Mouse (Mus musculus): Measurements from ENCODE around the gene Bex1. TPM values are rescaled to one million over a fixed set of nuclear protein-coding genes. Genes with fewer than 3 reads are reported as not detected.
"Not testable (repeated sequence)": the region's sequence is repeated elsewhere in the genome, so short reads cannot be mapped to it uniquely, and the experiment has no call there.

Bex1 gene
- 1 to 10 TPM; 2.7 to 3.1 TPM for total RNA-seq (2021)

GRCm38 (mm10) chrX:136214729-136215677 lies at the start of gene Bex1, which contains the start of gene Tceal7:
Gene Bex1 (minus strand): TSS chrX:136215513.
Gene Tceal7 (plus strand): TSS chrX:136214779.
- DNase-seq, result not testable (repeated sequence)

GRCm38 (mm10) chrX:136252023-136252729 lies 36.9 kb upstream of the Bex1 start:
- intact Hi-C loops (cut with DNase I), result no loop called here

More at GRCm38 (mm10) chrX:136214729-136215677, at the start of gene Bex1, which contains the start of gene Tceal7:
- intact Hi-C loops (cut with DNase I), result not testable (repeated sequence)

GRCm38 (mm10) chrX:136249671-136250070 lies 34.4 kb upstream of the Bex1 start:
- intact Hi-C loops (cut with DNase I), result loop anchor here (5.0 kb wide), 1 partner anchor 77 kb away; the partner anchor contains the start of gene Tceal8
- DNase-seq, result no peak

More at GRCm38 (mm10) chrX:136252023-136252729, 36.9 kb upstream of the Bex1 start:
- no peak for DNase-seq

GRCm38 (mm10) chrX:136248811-136249210 lies 33.5 kb upstream of the Bex1 start:
- DNase-seq, result no peak
- intact Hi-C loops (cut with DNase I), result loop anchor here (5.0 kb wide), 1 partner anchor 77 kb away; the partner anchor contains the start of gene Tceal8

GRCm38 (mm10) chrX:136245521-136246071 lies 30.3 kb upstream of the Bex1 start:
- intact Hi-C loops (cut with DNase I), result loop anchor here (5.0 kb wide), 1 partner anchor 73 kb away; the partner anchor contains the start of gene Tceal8
- peak; percentile 4 to 5 for DNase-seq

- intact Hi-C loops (cut with DNase I), result loop anchor here (5.0 kb wide), 1 partner anchor 72 kb away; the partner anchor contains the start of gene Tceal8
- DNase-seq, result peak; percentile 55 to 58
Observed at GRCm38 (mm10) chrX:136244574-136245229, 29.4 kb upstream of the Bex1 start, which contains the start of gene Tceal9. Gene Tceal9 (plus strand): TSS chrX:136245079.

- intact Hi-C loops (cut with DNase I), result no loop called here
- DNase-seq, result no peak
Observed at GRCm38 (mm10) chrX:136243181-136243580, 27.9 kb upstream of the Bex1 start.

GRCm38 (mm10) chrX:136238118-136238517 lies 22.8 kb upstream of the Bex1 start:
- intact Hi-C loops (cut with DNase I), result loop anchor here (1.0 to 5.0 kb wide), 2 partner anchors 66 to 84 kb away; no protein-coding TSS in a partner anchor
- DNase-seq, result peak; percentile 22 to 56

- intact Hi-C loops (cut with DNase I), result no loop called here
- no peak for DNase-seq
Observed at GRCm38 (mm10) chrX:136227768-136228167, 12.5 kb upstream of the Bex1 start.

GRCm38 (mm10) chrX:136223714-136224113 lies 8.4 kb upstream of the Bex1 start:
- DNase-seq, result no peak
- intact Hi-C loops (cut with DNase I), result no loop called here

GRCm38 (mm10) chrX:136216303-136216702 lies 990 bp upstream of the Bex1 start:
- intact Hi-C loops (cut with DNase I), result no loop called here
- DNase-seq, result no peak

GRCm38 (mm10) chrX:136213396-136213795 lies 1.9 kb downstream of the Bex1 start:
- intact Hi-C loops (cut with DNase I), result no loop called here
- no peak for DNase-seq

- DNase-seq, result no peak
- intact Hi-C loops (cut with DNase I), result no loop called here
Observed at GRCm38 (mm10) chrX:136204406-136204805, 10.9 kb downstream of the Bex1 start.

GRCm38 (mm10) chrX:136203664-136204066 lies 11.6 kb downstream of the Bex1 start, which contains the start of gene Tceal5:
Gene Tceal5 (minus strand): TSS chrX:136203876.
- DNase-seq, result peak in 1 of 2 experiments; percentile 5
- intact Hi-C loops (cut with DNase I), result no loop called here

GRCm38 (mm10) chrX:136203257-136203656 lies 12.1 kb downstream of the Bex1 start:
- intact Hi-C loops (cut with DNase I), result no loop called here
- DNase-seq, result no peak

- peak; percentile 21 to 28 for DNase-seq
- intact Hi-C loops (cut with DNase I), result loop anchor here (2.0 to 5.0 kb wide), 2 partner anchors 108 to 125 kb away; no protein-coding TSS in a partner anchor
Observed at GRCm38 (mm10) chrX:136196873-136197272, 18.4 kb downstream of the Bex1 start.

- intact Hi-C loops (cut with DNase I), result loop anchor here (5.0 kb wide), 1 partner anchor 127 kb away; no protein-coding TSS in a partner anchor
- DNase-seq, result no peak
Observed at GRCm38 (mm10) chrX:136195193-136195944, 19.9 kb downstream of the Bex1 start.

- no peak for DNase-seq
- intact Hi-C loops (cut with DNase I), result no loop called here
Observed at GRCm38 (mm10) chrX:136183107-136183506, 32.2 kb downstream of the Bex1 start.

Data from heart, postnatal 36 days (tissue).